23 mouse cellular contexts compared by ENCODE assay signal in genomic region chr8:117783021-117783420, GRCm38 (mm10). TPM values are rescaled to one million over a fixed set of nuclear protein-coding genes. Genes with fewer than 3 reads are reported as not detected.
DNase-seq lines count a peak whose midpoint lies in the region; ATAC-seq and TF ChIP-seq lines count a peak whose summit lies in the region.
"Had no signal": no experiment of that assay in that cellular context is flagged by ENCODE, and none has a peak within 500 bp of the region (broad histone marks: within the 10 kb centered on the region; RNA-seq: fewer than 3 reads in every experiment).

No protein-coding gene starts in this region.

- H3K9me3 ChIP-seq in midbrain, embryonic 11.5 days (ENCODE audit: control insufficient read depth, low read length): peaks cover 5% of the 10 kb centered on the region; the same call in 1 of the 2 replicates
- H3K9me3 ChIP-seq in midbrain, embryonic 14.5 days (ENCODE audit: control insufficient read depth, low read length): peaks cover 5% of the 10 kb centered on the region; the same call in 1 of the 2 replicates
- H3K9me3 ChIP-seq: embryonic facial prominence, embryonic 15.5 days had no signal

- no peaks in the 10 kb centered on the region for H3K4me1 ChIP-seq in midbrain, embryonic 11.5 days (ENCODE audit: control insufficient read depth, insufficient read depth, low read length)
- no peaks in the 10 kb centered on the region for H3K4me1 ChIP-seq in midbrain, embryonic 14.5 days (ENCODE audit: control insufficient read depth, insufficient read depth, low read length)
- no peaks in the 10 kb centered on the region for H3K4me1 ChIP-seq in heart, adult 2 months (ENCODE audit: control insufficient read depth, insufficient read depth, low read length)
- H3K4me1 ChIP-seq: embryonic facial prominence, embryonic 13.5 days; embryonic facial prominence, embryonic 15.5 days; forebrain, embryonic 12.5 days had no signal

- no peak for ATAC-seq in midbrain, embryonic 11.5 days (ENCODE audit: low FRiP score)
- ATAC-seq in midbrain, embryonic 14.5 days (ENCODE audit: low FRiP score, low TSS enrichment): no peak
- ATAC-seq: activated CD4-positive, CD25-positive, alpha-beta regulatory T cell, adult 4 months; forebrain, embryonic 14.5 days; forebrain, postnatal 0 days; Patski had no signal

- H3K36me3 ChIP-seq in midbrain, embryonic 11.5 days (ENCODE audit: control insufficient read depth, insufficient read depth, low read length): peaks cover 4% of the 10 kb centered on the region; the same call in 1 of the 2 replicates
- peaks cover 5% of the 10 kb centered on the region; the same call in 1 of the 2 replicates for H3K36me3 ChIP-seq in midbrain, embryonic 14.5 days (ENCODE audit: control insufficient read depth, insufficient read depth, low read length)
- no peaks in the 10 kb centered on the region for H3K36me3 ChIP-seq in heart, adult 2 months (ENCODE audit: control insufficient read depth, insufficient read depth, low read length)

- H3K27me3 ChIP-seq in midbrain, embryonic 11.5 days (ENCODE audit: control insufficient read depth, insufficient read depth, low read length): no peaks in the 10 kb centered on the region
- no peaks in the 10 kb centered on the region for H3K27me3 ChIP-seq in midbrain, embryonic 14.5 days (ENCODE audit: control insufficient read depth, insufficient read depth, low read length)
- H3K27me3 ChIP-seq in heart, adult 2 months (ENCODE audit: control insufficient read depth, insufficient read depth, low read length): no peaks in the 10 kb centered on the region
- H3K27me3 ChIP-seq: embryonic facial prominence, embryonic 13.5 days; embryonic facial prominence, embryonic 15.5 days; forebrain, embryonic 12.5 days; Patski had no signal

- TF ChIP-seq CTCF in heart, adult 2 months (IDR thresholded peaks at IDR 0.05): no peak

- DNase-seq in midbrain, embryonic 11.5 days (ENCODE audit: low spot score, missing footprints): peak; percentile 61
- DNase-seq in midbrain, embryonic 14.5 days: no peak
- peak; percentile 49 for DNase-seq in fat pad, adult 2 months (ENCODE audit: extremely low read depth, low read depth, low spot score)
- no peak for DNase-seq in heart, adult 2 months
- no peak for DNase-seq in c-Kit-positive CD71-positive TER-119-positive erythroid progenitor cells, embryonic 14.5 days (ENCODE audit: low spot score)
- DNase-seq: adrenal gland, adult 8-10 months; adrenal gland, postnatal 14 days; adrenal gland, postnatal 36 days; cerebellum, adult 11 months; cerebellum, adult 18-20 months; cerebellum, adult 8-10 months; cerebellum, adult 9-11 months; cerebellum, postnatal 14 days; cerebellum, postnatal 36 days; embryo, embryonic 11 days; forebrain, postnatal 0 days had no signal

- no peak overlapping the region for H3K9ac ChIP-seq in midbrain, embryonic 11.5 days (ENCODE audit: low read length)
- no peak overlapping the region for H3K9ac ChIP-seq in midbrain, embryonic 14.5 days (replicated peaks; ENCODE audit: low read length)
- H3K9ac ChIP-seq in heart, adult 2 months (ENCODE audit: low read depth, low read length): no peak overlapping the region
- H3K9ac ChIP-seq: embryonic facial prominence, embryonic 13.5 days; embryonic facial prominence, embryonic 15.5 days; forebrain, embryonic 12.5 days; forebrain, postnatal 0 days had no signal

- TF ChIP-seq POLR2A in heart, adult 2 months (IDR thresholded peaks at IDR 0.05; ENCODE audit: insufficient read depth, low read depth, low read length): no peak

- no peak for TF ChIP-seq EP300 in heart, adult 2 months (IDR thresholded peaks at IDR 0.05; ENCODE audit: insufficient read depth, low read depth, low read length)

- no peaks in the 10 kb centered on the region for H3K79me2 ChIP-seq in heart, adult 2 months (replicated peaks; ENCODE audit: control insufficient read depth, insufficient read depth, low read length)

- no peak overlapping the region for H3K27ac ChIP-seq in midbrain, embryonic 11.5 days (ENCODE audit: low read depth, low read length)
- no peak overlapping the region for H3K27ac ChIP-seq in midbrain, embryonic 14.5 days (replicated peaks; ENCODE audit: low read depth, low read length)
- H3K27ac ChIP-seq in heart, adult 2 months: no peak overlapping the region
- H3K27ac ChIP-seq: embryonic facial prominence, embryonic 13.5 days; embryonic facial prominence, embryonic 15.5 days; forebrain, embryonic 12.5 days had no signal

- no peak overlapping the region for H3K4me2 ChIP-seq in midbrain, embryonic 11.5 days
- H3K4me2 ChIP-seq in midbrain, embryonic 14.5 days (ENCODE audit: low read length): no peak overlapping the region
- H3K4me2 ChIP-seq: embryonic facial prominence, embryonic 13.5 days; embryonic facial prominence, embryonic 15.5 days; forebrain, embryonic 12.5 days had no signal

- no peak overlapping the region for H3K4me3 ChIP-seq in midbrain, embryonic 11.5 days (ENCODE audit: low read depth, low read length)
- no peak overlapping the region for H3K4me3 ChIP-seq in midbrain, embryonic 14.5 days (replicated peaks; ENCODE audit: low read depth, low read length)
- no peak overlapping the region for H3K4me3 ChIP-seq in heart, adult 2 months
- H3K4me3 ChIP-seq: embryonic facial prominence, embryonic 13.5 days; embryonic facial prominence, embryonic 15.5 days; erythroblast, embryonic 14.5 days; forebrain, embryonic 12.5 days had no signal

- intact Hi-C loops in heart, adult 2 months (cut with DNase I): no loop called here

- 95% methylated on average over 7 of the region's 7 CpGs for WGBS in midbrain, embryonic 11.5 days
- WGBS in midbrain, embryonic 14.5 days: 92% methylated on average over 7 of the region's 7 CpGs
- WGBS in heart, adult 2 months: 96% methylated on average over 7 of the region's 7 CpGs

RNA-seq across cellular contexts. Expression of gene Mphosph6, which starts 18.7 kb away (rescaled TPM):
- 59.0 and 61.4 TPM in 2 replicates for polyA plus RNA-seq in midbrain, embryonic 11.5 days (2014; fragmentation: Nextera tagmentation; extraction: Ambion mirVana)
- 32.7 and 33.3 TPM in 2 replicates for polyA plus RNA-seq in midbrain, embryonic 14.5 days (2014; fragmentation: Nextera tagmentation; extraction: Ambion mirVana)
- 1 to 10 TPM; 8.4 to 8.9 TPM for total RNA-seq in heart, adult 2 months (2021)
- 3.9 and 7.2 TPM in 2 replicates for polyA plus RNA-seq in heart, adult 2 months (2012; rRNA removed)

Comparison
In these comparisons a context has a peak if more than half of its experiments do, and no peak if none do; other contexts are left out.
1. DNase-seq: peak in midbrain, embryonic 11.5 days (single experiment) and fat pad, adult 2 months (single experiment); none in midbrain, embryonic 14.5 days (single experiment), heart, adult 2 months (0 of 2) and c-Kit-positive CD71-positive TER-119-positive erythroid progenitor cells, embryonic 14.5 days (single experiment).